Mouse (Mus musculus): Measurements from ENCODE around the gene Pitpnc1.
A peak's percentile ranks its signal among the peaks of the same experiment; 100 is the strongest.

DNA sequence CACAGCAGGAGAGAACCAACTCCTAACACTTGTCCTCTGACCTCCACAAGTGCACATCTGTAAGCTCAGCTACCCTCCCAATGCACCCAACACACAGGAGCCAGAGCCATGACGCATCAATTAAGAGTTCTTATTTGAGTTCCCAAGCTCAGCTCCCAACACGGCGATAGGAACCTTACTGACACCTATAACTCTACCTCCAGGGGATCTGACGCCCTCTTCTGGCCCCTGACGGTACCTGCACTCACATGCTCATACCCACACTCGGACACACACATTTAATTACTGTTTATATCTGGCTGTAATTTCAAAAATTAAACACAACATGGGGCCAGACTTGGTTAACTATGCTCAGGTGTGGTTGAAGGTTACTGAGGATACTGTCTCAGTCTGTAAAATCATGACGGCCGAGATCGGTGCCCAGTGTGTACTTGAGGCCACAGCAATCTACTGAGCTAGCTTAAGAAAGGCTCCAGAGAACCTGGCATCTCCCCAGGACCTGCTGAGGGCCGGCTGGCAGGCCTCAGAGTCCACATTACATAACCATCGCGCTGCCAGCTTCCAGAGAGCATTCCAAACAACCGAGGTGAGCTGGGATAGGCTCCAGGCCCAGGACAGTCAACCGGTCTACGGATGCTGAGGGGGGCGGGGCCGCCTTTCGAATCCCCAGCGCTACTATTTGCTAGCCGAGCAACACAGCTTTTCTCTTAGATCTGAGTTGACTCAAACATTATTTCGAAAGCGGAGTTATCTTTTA is 91.2 kb downstream of the Pitpnc1 start:
- TF ChIP-seq POLR2A (IDR thresholded peaks at IDR 0.05; ENCODE audit: extremely low read depth, insufficient read depth, low read length) (no peak), CTCF (IDR thresholded peaks at IDR 0.05; ENCODE audit: low read depth, low read length) (peak; percentile 36; the same call in 1 of the 2 replicates)
